Mouse (Mus musculus) retina, postnatal 7 days (tissue): Measurements from ENCODE around the gene Exoc6b.

Experiments
- DNase-seq: peaks from one replicate; pipeline ENCODE4 v3.0.0-alpha.2; 2012; ENCODE audit warnings: low read depth, low spot score

Exoc6b gene

GRCm38 (mm10) chr6:84976563-84976971, 92.7 kb downstream of the Exoc6b start:
- no peak for DNase-seq

- DNase-seq: no peak
These were observed 100.8 kb downstream of the Exoc6b start for GRCm38 (mm10) chr6:84968531-84968930.

GRCm38 (mm10) chr6:84964729-84965415, 104.4 kb downstream of the Exoc6b start:
- DNase-seq: no peak

GRCm38 (mm10) chr6:84963044-84963443, 106.3 kb downstream of the Exoc6b start:
- DNase-seq: no peak

- no peak for DNase-seq
These were observed 107.5 kb downstream of the Exoc6b start for GRCm38 (mm10) chr6:84961763-84962162.

- DNase-seq: no peak
These were observed 109.8 kb downstream of the Exoc6b start for GRCm38 (mm10) chr6:84959520-84959919.

GRCm38 (mm10) chr6:84951621-84952020, 117.7 kb downstream of the Exoc6b start:
- DNase-seq: no peak

- no peak for DNase-seq
These were observed 122.7 kb downstream of the Exoc6b start for GRCm38 (mm10) chr6:84946569-84946968.

GRCm38 (mm10) chr6:84946106-84946505, 123.2 kb downstream of the Exoc6b start:
- DNase-seq: no peak

GRCm38 (mm10) chr6:84932953-84933921, 136.1 kb downstream of the Exoc6b start:
- DNase-seq: no peak

GRCm38 (mm10) chr6:84931051-84931450, 138.3 kb downstream of the Exoc6b start:
- DNase-seq: no peak

- DNase-seq: no peak
These were observed 143.2 kb downstream of the Exoc6b start for GRCm38 (mm10) chr6:84926066-84926465.

- no peak for DNase-seq
These were observed 145.5 kb downstream of the Exoc6b start for GRCm38 (mm10) chr6:84923760-84924221.

- DNase-seq: no peak
These were observed 153.0 kb downstream of the Exoc6b start for GRCm38 (mm10) chr6:84916291-84916690.

GRCm38 (mm10) chr6:84912434-84912833, 156.9 kb downstream of the Exoc6b start:
- peak; percentile 48 for DNase-seq

- no peak for DNase-seq
These were observed 170.1 kb downstream of the Exoc6b start for GRCm38 (mm10) chr6:84899002-84899774.

- DNase-seq: no peak
These were observed 175.6 kb downstream of the Exoc6b start for GRCm38 (mm10) chr6:84893773-84894095.

- DNase-seq: no peak
These were observed 176.2 kb downstream of the Exoc6b start for GRCm38 (mm10) chr6:84892926-84893772.

- DNase-seq: no peak
These were observed 182.8 kb downstream of the Exoc6b start for GRCm38 (mm10) chr6:84886551-84886950.

- DNase-seq: no peak
These were observed 184.2 kb downstream of the Exoc6b start for GRCm38 (mm10) chr6:84885080-84885479.

- no peak for DNase-seq
These were observed 185.6 kb downstream of the Exoc6b start for GRCm38 (mm10) chr6:84883720-84884119.
